Mouse (Mus musculus) lung, postnatal 0 days (tissue): ENCODE data around the gene Atr. TPM values are rescaled to one million over a fixed set of nuclear protein-coding genes. Genes with fewer than 3 reads are reported as not detected.

Experiments
- ATAC-seq: fragments of 200-750 bp; cut with Nextera tagmentation; 2 replicates; pipeline ENCODE4 v1.8.0; 2017; ENCODE audit warnings: moderate library complexity
- DNase-seq: peaks from one replicate; pipeline ENCODE4 v3.0.0-alpha.2; 2016; ENCODE audit warnings: low spot score
- H3K27ac ChIP-seq: fragments of 300-500 bp; sonication (generic); 2 replicates; pipeline ENCODE4 v1.5.1; 2014; ENCODE audit warnings: antibody characterized with exemption, mild to moderate bottlenecking, low read length, mixed read lengths
- H3K27me3 ChIP-seq: fragments of 300-500 bp; sonication (generic); replicated peaks from 2 replicates; pipeline ENCODE4 v1.6.1; 2014; ENCODE audit warnings: low read length, mixed read lengths; ENCODE audit not compliant: insufficient read depth
- H3K36me3 ChIP-seq: fragments of 300-500 bp; sonication (generic); 2 replicates; pipeline ENCODE4 v1.6.1; 2014; ENCODE audit warnings: low read length, mixed read lengths; ENCODE audit not compliant: insufficient read depth
- H3K4me1 ChIP-seq: fragments of 300-500 bp; sonication (generic); 2 replicates; pipeline ENCODE4 v1.6.1; 2014; ENCODE audit warnings: antibody characterized with exemption, low read depth, low read length, mixed read lengths; ENCODE audit not compliant: insufficient read depth
- H3K4me2 ChIP-seq: fragments of 300-500 bp; sonication (generic); replicated peaks from 2 replicates; pipeline ENCODE4 v1.6.1; 2014; ENCODE audit warnings: low read depth, mild to moderate bottlenecking, low read length, moderate library complexity, mixed read lengths
- H3K4me3 ChIP-seq: fragments of 300-500 bp; sonication (generic); 2 replicates; pipeline ENCODE4 v1.5.1; 2014; ENCODE audit warnings: low read depth, low read length
- H3K9ac ChIP-seq: fragments of 300-500 bp; sonication (generic); replicated peaks from 2 replicates; pipeline ENCODE4 v1.6.1; 2014; ENCODE audit warnings: low read depth, mild to moderate bottlenecking
- H3K9me3 ChIP-seq: fragments of 300-500 bp; sonication (generic); 2 replicates; pipeline ENCODE4 v1.6.1; 2016; ENCODE audit warnings: low read length, mixed read lengths
- CTCF ChIP-seq: IDR thresholded peaks from 2 replicates; pipeline ENCODE4 v1.5.1; 2016; ENCODE audit warnings: antibody characterized with exemption, mild to moderate bottlenecking
- EP300 ChIP-seq: IDR thresholded peaks from 2 replicates; pipeline ENCODE4 v1.6.1; 2016; ENCODE audit warnings: antibody characterized with exemption, mild to moderate bottlenecking, control low read depth
- WGBS: fragments of 180-500 bp; shearing (Covaris S2); extraction: QIAGEN DNeasy Blood & Tissue Kit; methylation state at CpG from one replicate; pipeline ENCODE4 v1.1.7; 2014; 5-methylcytosine and 5-hydroxymethylcytosine counted together
- polyA plus RNA-seq: library from polyadenylated mRNA; unstranded; fragments of >200 nt; fragmentation: Nextera tagmentation; extraction: Ambion mirVana; gene quantifications from 2 replicates; pipeline ENCODE4 v1.2.1, GENCODE M21; 2015

Atr gene
- polyA plus RNA-seq: 4.9 and 6.8 TPM in 2 replicates

DNA sequence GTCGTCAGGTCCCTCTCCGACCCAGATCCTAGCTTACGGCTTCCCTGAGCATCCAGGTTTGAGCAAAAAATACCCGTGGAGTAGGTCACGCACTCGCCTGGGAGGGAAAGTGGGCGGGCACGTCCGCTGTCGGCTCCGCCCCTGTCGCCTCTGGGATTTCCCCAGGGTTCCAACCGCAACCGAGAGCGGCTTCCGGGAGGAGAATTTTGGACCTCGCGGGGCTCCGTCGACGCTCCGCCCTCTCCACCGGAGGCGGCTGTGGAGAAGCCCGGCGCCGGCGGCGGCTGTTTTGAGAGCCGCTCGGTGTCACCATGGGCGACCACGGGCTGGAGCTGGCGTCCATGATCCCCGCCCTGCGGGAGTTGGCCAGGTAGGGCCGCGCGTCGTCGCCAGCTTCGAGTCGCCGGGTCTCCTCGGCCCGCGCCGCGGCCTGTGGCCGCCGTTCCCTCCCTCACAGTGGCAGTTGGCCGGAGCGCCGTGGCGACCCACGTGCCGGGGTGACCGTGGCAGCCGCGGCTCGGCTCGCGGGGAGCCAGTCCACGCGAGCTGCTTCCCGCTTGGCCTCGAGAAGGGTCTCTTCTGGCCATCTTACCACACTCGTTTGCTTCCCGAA is at the start of gene Atr:
TSS of gene Atr (plus strand) at position 184 of the 613 bp plus-strand sequence.
- no peak for TF ChIP-seq CTCF
- TF ChIP-seq EP300: no peak
- no peaks in the 10 kb centered on the region for H3K36me3 ChIP-seq
- H3K4me1 ChIP-seq: no peaks in the 10 kb centered on the region
- no peaks in the 10 kb centered on the region for H3K9me3 ChIP-seq
- peak within 1 kb of the TSS; percentile 95 for H3K4me2 ChIP-seq
- H3K9ac ChIP-seq: peak within 1 kb of the TSS; percentile 76
- peak; percentile 95 for DNase-seq
- H3K27ac ChIP-seq: peak within 1 kb of the TSS; percentile 71
- H3K4me3 ChIP-seq: peak within 1 kb of the TSS; percentile 86
- peak; percentile 96 for ATAC-seq
- no peaks in the 10 kb centered on the region for H3K27me3 ChIP-seq
- under 1% methylated on average over 62 of the region's 69 CpGs for WGBS

DNA sequence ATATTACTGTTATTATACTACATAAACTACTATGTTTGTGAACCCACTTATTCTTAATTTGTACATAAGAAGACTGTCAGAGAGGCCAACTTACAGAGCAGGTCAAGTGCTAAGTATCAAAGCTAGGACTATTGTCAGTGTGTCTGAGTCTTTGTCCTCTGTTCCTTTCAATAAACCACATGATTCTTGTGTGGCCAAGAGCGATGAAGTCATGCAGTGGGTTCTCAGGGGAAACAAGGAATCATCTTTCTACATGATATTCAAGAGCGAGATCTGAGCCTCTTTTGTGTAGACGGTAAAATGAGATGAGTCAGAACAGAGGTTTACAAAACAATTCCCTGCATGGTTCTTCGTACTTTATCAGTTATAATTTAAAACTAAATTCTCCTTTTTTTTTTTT is 47.8 kb upstream of the Atr start:
- H3K4me3 ChIP-seq: no peak overlapping the region
- H3K4me2 ChIP-seq: no peak overlapping the region
- H3K36me3 ChIP-seq: no peaks in the 10 kb centered on the region
- no peak overlapping the region for H3K27ac ChIP-seq
- no peak for ATAC-seq
- H3K27me3 ChIP-seq: no peaks in the 10 kb centered on the region
- H3K9me3 ChIP-seq: no peaks in the 10 kb centered on the region
- 78% methylated on average over 4 of the region's 4 CpGs for WGBS
- H3K9ac ChIP-seq: no peak overlapping the region
- TF ChIP-seq CTCF (no peak), EP300 (no peak)
- H3K4me1 ChIP-seq: no peaks in the 10 kb centered on the region
- DNase-seq: no peak

DNA sequence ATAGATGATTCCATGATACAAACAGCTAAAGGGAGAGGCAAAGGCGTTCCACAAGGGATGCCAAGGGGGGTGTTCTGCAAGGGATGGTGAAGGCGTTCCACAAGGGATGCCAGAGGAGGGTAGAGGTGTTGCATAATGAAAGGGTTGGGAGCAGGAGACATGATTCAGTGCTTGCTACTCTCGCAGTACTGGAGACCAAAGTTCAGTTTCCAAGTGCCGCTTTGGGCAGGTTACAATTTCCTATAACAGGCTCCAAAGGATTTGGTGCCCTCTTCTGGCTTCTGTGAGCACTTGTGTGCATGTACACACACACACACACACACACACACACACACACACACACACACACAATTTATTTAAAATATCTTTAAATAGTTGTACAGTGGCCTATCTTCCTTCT is 45.6 kb upstream of the Atr start:
- Histone ChIP-seq H3K27me3 (no peaks in the 10 kb centered on the region), H3K36me3 (no peaks in the 10 kb centered on the region), H3K27ac (no peak overlapping the region), H3K9ac (no peak overlapping the region), H3K4me1 (no peaks in the 10 kb centered on the region), H3K4me3 (no peak overlapping the region), H3K4me2 (no peak overlapping the region), H3K9me3 (no peaks in the 10 kb centered on the region)
- DNase-seq (no peak), ATAC-seq (no peak)
- TF ChIP-seq CTCF (no peak), EP300 (no peak)
- 93% methylated on average over 4 of the region's 4 CpGs for WGBS

GRCm38 (mm10) chr9:95813721-95814531 is 43.5 kb upstream of the Atr start:
- H3K4me1 ChIP-seq: no peaks in the 10 kb centered on the region
- no peaks in the 10 kb centered on the region for H3K9me3 ChIP-seq
- no peak overlapping the region for H3K4me3 ChIP-seq
- DNase-seq: peak; percentile 24
- H3K27me3 ChIP-seq: no peaks in the 10 kb centered on the region
- TF ChIP-seq EP300 (no peak), CTCF (no peak)
- no peaks in the 10 kb centered on the region for H3K36me3 ChIP-seq
- 72% methylated on average over 20 of the region's 20 CpGs for WGBS
- H3K27ac ChIP-seq: no peak overlapping the region
- no peak overlapping the region for H3K4me2 ChIP-seq
- H3K9ac ChIP-seq: no peak overlapping the region
- no peak for ATAC-seq

- Histone ChIP-seq H3K4me2 (no peak overlapping the region), H3K9ac (no peak overlapping the region), H3K4me1 (no peaks in the 10 kb centered on the region), H3K4me3 (no peak overlapping the region), H3K9me3 (no peaks in the 10 kb centered on the region), H3K36me3 (no peaks in the 10 kb centered on the region), H3K27me3 (no peaks in the 10 kb centered on the region), H3K27ac (no peak overlapping the region)
- TF ChIP-seq EP300 (no peak), CTCF (no peak)
- ATAC-seq (peak; percentile 86), DNase-seq (peak; percentile 45)
- 75% methylated on average over 11 of the region's 11 CpGs for WGBS
These were observed 42.3 kb upstream of the Atr start for GRCm38 (mm10) chr9:95815015-95815673.

GRCm38 (mm10) chr9:95815706-95816105 is 41.7 kb upstream of the Atr start:
- H3K9me3 ChIP-seq: no peaks in the 10 kb centered on the region
- WGBS: 62% methylated on average over 4 of the region's 4 CpGs
- H3K36me3 ChIP-seq: no peaks in the 10 kb centered on the region
- no peaks in the 10 kb centered on the region for H3K27me3 ChIP-seq
- ATAC-seq: peak; percentile 87
- no peak overlapping the region for H3K27ac ChIP-seq
- no peak overlapping the region for H3K4me2 ChIP-seq
- TF ChIP-seq CTCF: no peak
- 0 out of 2 replicates have a peak, but pooled peaks have one; percentile 25 for TF ChIP-seq EP300
- no peak overlapping the region for H3K9ac ChIP-seq
- H3K4me1 ChIP-seq: no peaks in the 10 kb centered on the region
- peak; percentile 12 for DNase-seq
- no peak overlapping the region for H3K4me3 ChIP-seq
